ENCODE assay signal across 13 mouse cellular contexts in genomic region chr16:41467391-41467790, GRCm38 (mm10).
"Had no signal": no experiment of that assay in that cellular context is flagged by ENCODE, and none has a peak within 500 bp of the region (broad histone marks: within the 10 kb centered on the region; RNA-seq: fewer than 3 reads in every experiment).

No protein-coding gene starts in this region.

- DNase-seq: kidney, postnatal 25 days; layer of hippocampus, adult 9-11 months; liver, embryonic 13.5 days; lung, adult 2 months; lung, postnatal 14 days; lung, postnatal 4 days; midbrain, embryonic 14.5 days; right cerebral cortex, adult 18-20 months; right cerebral cortex, postnatal 14 days; right cerebral cortex, postnatal 4 days; thymus, adult 2 months; thymus, postnatal 14 days; thymus, postnatal 4 days had no signal
